Mouse (Mus musculus): ENCODE measurements at regions not wholly inside any gene's neighbourhood (a gene's known extent, or its start where the extent isn't known, plus 50 kb on each side); places are given as distances from the start of the nearest gene placed in this dataset.

DNA sequence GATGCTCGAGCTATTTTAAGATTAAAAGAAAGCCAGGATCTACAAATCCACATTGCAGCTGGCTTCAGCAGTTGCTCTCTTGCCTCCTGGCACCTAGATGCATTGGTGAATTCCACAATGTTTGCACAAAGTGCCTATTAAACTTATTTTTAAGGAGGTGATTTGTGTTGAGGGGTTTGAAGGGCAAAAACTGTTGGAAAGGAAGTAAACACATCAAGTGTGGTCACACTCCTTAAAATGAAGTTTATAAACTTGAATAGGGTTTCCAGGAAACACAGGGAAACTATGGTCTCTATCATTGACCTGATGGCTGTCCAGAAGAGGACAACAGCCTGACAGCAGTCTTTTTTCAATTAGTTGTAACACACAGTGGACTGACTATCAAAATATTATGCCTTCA, 205.4 kb downstream of the Papss1 start:
- no peak for TF ChIP-seq POLR2A (IDR thresholded peaks at IDR 0.05; ENCODE audit: borderline replicate concordance, extremely low read depth, low read depth, low read length)
- TF ChIP-seq CTCF (IDR thresholded peaks at IDR 0.05; ENCODE audit: insufficient read depth, low read length): no peak
